Mouse (Mus musculus): ENCODE measurements around the gene Syne1.
A peak's percentile ranks its signal among the peaks of the same experiment; 100 is the strongest.

Syne1 gene

DNA sequence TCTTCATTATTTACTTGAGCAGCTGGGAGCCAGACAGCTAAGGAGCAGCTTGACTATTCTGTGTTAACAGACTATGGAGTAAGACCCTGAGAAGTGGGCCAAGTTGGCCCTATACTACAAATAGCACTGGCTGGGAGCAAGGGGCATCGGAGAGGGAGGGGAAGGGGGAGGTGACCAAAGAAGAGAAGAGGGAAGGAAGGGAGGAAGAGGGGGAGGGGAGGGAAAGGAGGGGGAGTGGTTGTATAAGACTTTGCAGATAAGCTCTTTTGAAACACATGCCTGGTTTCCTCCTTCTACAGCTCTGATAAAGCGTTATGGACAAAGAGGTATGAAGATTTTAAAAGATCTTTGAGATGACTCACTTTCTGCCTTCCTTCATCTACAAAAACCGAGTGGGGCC, 36.0 kb downstream of the Syne1 start:
- no peak for DNase-seq

DNA sequence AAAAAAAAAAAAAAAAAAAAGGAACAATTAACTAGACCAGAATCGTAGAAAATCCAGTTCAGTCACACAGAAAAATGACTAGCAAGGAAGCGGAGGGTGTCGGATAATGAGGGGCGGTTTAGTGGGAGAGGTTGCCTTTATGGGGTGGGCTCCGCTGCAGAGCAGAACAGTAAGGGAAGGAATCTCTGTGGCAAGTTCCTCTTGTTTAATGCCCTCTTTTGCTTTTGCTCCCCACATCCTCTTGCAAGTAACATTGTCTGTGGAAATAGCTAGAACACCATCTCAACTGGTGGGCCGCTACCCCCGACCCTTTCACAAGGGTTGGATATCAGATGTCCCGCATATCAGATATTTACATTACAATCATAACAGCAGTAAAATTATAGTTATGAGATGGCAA, 37.1 kb downstream of the Syne1 start:
- DNase-seq, result no peak

DNA sequence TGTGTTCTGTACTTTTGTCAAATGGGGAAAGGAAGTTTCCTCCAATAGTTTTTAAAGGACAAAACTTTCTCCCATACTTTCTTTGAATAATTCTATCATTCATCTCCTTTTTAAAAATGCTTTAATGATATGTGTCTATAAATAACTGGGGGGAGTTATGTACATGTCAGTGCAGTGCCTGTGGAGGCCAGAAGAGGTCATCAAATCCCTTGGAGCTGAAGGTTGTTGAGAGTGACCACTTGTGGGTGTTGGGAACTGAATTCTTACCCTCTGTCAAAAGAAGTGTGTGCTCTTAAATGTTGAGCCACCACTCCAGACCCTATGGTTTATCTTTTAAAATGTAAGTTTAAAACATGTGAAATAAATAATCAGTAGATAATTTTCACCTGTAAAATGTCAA, 39.0 kb downstream of the Syne1 start:
- DNase-seq, result peak; percentile 30 to 42

DNA sequence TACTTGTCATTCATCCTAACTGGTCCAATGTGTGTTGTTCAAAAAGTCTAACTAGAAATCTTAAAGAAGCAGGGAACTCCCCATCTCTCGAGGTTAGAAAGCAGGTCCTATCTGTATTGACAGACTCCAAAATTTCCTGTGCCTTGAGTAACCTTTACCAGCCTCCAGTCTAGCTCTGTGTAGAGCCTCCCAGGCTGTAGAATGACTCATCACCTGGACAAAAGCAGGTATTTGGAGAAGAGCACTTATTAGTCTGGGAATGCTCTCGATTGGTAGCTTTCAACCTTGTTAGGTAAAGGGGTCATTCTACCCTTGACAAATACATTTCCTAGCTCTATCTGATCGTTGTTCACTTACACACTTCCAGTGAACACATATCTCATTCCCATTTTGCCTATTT, 39.9 kb downstream of the Syne1 start:
- DNase-seq, result no peak

DNA sequence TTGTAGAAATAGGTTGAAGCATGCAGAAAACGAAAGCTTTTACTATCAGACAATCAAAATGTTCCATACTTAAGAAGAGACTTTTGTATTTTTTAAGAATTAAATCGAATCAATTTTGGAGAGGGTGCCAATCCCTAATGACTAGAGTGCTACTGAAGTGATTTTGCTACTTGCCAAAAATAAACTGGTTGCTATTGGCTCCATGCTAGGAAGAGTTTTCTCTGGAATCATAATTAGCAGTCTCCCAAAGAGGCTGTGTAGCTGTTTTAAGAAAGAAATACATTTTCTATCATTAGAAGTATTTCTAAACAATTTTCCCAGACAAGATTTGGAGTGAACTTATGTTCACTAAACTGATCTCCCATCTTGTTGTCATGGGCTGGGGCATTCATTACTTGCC, 43.8 kb downstream of the Syne1 start:
- DNase-seq, result no peak

DNA sequence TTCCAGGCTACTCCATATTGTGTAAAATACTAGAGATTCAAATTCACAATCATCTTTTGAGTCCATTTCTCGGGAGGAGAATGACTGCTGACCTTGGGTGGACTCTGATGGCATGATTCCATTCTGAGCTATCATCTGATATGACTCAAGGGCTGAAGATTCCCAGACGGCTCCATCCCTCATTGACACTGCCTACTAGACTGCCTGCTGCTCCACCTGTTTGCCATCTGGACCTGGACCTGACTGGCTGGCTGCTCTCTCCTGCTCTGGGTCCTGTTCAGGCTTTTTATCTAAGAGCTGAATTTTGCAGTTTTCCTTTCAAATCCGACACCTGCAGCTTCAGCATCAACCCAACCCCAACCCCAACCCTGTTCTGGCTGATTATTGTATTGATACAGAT, 46.5 kb downstream of the Syne1 start:
- DNase-seq, result no peak

DNA sequence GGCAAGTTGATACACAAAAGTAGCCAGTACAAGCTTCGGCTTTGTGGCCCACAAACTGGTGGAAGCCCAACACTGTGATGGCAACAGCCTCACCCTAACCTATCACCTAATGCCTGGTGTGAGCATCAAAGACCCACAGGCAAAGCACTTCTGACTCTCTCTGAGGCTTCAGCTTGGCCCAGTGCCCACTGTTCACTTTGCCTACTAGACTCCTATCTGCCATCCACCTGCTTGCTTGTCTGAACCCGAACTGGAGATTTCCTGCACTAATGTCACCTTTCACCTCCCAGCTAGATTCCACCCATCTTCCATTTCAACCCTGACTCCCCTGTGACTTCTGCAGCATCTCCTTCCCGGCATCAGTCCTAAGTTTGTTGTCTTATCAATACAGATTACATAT, 47.4 kb downstream of the Syne1 start:
- DNase-seq, result no peak

DNA sequence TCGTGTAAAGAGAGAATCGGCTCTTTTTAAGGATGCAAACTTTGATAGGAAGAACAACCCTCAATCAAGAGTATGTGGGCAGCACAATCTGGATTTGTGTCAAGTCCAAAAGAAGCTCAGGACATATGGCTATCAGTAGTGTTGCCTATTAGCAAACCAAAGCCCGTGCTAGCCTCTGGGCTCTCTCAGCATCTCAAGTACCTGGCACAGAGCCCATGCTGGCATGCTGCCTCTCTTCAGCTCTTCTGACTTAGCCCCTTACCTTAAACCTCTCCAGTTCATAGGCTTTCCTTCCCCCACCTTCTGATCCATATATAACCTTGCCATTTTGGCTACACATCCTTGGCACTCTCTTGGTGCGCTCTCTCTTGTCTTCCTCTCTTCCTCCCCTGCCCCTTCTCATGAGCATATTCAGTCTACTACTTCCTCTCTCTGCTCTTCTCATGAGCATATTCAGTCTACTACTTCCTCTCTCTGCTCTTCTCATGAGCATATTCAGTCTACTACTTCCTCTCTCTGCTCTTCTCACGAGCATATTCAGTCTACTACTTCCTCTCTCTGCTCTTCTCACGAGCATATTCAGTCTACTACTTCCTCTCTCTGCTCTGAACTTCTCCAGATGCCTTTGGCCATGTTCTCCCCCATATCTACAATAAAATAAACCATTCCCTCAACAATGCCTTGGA, 51.5 kb downstream of the Syne1 start:
- peak in 1 of 2 experiments; percentile 29 for DNase-seq

DNA sequence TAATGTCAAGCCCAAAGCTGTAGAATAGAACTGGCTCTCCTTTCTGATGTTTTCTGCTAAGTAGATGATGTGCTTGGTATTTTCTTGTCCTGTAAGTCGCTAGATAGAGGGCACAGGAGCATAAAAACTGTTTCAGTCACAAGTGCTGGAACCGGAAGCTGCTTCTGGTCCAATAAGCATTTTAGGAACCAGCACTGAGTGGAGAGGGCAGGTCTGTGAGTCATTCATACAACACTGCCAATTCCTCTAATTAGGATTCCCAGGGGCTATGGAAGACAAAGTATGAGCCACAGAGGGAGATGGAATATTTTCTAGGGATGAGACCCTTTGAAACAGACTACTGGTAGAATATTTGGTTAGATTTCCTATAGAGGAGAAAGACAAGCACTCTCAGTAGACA, 53.4 kb downstream of the Syne1 start:
- DNase-seq, result no peak

DNA sequence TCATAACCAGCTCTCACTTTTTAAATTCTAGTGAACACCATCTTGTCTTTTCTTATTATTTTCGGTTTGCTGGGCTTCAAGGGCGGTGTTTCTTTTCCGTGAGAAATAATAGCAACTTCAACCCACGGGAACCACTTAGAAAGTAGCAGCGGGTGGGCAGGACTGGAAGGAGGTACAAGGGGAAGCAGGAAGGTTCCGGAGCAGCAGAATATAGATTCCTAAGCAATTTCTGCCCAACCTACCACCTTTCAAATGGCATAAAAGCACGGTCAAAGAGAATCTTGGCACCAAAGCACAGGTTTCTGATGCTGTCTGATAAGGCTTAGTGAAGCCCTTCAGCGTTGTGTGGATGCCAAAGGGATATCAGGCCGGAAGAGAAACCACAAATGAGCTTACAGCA, 60.2 kb downstream of the Syne1 start:
- no peak for DNase-seq

DNA sequence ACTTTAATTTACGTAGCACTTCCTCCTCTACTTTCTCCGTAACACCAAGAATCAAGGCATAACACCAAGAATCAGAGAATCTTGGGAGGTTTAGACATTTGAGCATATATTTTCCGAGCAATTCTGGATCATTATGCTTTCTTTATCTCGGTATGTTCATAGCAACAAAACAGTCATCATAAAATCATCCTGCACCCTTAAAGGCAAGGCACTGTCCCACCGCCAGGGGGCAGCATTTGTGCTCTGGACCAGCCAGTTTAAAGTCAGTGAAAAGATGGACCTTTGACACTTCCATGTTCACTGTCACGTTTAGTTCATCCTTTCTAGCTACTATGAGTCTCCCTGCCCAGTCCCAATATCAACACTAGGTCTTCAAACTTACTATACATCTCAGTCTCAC, 61.3 kb downstream of the Syne1 start:
- peak in 1 of 2 experiments; percentile 15 for DNase-seq

DNA sequence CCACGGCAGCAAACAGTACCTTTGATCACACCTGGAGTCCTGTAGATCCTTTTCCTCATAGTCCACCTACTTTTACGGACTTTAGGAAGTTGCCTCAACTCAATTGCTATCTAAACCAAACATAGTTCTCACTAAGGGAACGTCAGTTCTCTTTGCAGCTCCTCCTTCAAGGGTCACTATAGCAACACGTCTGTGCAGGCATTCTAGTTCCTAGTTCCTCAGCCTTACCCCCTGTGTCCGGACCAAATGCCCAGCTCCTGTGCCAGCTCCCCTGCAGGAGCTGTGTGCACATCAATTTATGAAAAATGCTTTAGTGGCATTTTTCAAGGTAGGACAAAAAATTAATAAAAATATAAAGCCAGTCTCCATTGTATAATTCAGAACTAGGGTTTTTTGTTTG, 63.2 kb downstream of the Syne1 start:
- no peak for DNase-seq

DNA sequence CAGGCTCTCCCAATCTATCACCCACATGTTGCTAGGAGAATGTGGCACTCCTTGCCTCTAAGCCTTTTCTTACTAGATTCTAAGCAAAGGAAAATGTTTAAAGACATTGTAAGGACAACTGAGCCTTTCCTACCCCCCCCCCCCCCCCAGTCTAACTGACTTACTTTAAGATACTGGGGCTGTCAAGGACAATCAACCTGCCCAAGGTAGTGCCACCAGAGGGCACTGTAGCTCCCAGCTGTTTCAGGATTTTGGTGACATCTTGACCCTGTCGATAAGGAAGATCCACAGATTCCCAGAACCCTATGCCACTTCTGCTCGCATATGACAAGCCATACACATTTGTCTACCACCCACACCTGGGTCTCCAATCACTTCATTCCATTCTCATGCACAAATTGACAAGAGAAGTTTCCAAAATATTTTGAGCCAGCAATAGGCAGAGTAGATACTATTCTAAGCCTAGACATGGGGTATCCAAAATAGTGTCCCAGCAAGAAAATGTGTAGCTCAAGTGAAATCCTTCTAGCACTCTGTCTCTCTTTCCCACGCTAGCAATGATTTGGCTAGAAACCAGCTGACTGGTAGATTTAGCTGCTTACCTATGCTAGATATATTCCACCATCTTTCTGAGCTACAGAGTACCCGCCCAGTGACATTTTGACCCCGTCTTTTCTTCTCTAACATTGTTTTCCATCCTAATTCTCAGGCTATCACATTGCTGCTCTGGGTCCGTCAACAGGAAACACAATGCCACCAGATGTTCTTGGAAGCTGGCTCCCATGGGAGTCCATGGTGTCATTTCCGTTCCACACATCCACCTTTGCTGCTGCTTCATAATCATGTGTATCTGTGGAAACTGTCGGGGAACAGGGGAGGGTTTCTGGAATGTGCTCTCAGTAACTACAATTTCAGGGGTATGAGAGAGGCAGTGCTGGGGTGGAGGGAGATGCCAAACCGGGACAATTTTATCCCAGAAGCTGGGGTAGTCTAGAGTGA, 70.4 kb downstream of the Syne1 start:
- peak in 1 of 2 experiments; percentile 20 for DNase-seq

DNA sequence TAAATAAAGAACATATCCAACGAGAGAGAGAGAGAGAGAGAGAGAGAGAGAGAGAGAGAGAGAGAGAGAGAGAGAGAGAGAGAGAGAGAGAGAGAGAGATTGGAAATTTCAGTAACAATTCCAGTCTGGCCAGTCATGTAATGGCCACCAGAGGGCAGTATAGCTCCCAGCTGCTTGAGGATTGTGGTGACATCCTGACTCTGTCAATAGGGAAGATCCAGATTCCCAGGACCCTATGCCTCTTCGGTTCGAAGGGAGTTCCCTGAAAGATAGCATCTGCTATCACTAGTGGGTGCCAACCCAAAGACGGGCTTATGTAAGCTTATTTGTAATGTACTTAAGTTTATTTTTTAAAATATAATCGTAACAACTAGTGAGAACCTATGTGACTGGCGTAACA, 71.2 kb downstream of the Syne1 start:
- peak; percentile 16 to 41 for DNase-seq

DNA sequence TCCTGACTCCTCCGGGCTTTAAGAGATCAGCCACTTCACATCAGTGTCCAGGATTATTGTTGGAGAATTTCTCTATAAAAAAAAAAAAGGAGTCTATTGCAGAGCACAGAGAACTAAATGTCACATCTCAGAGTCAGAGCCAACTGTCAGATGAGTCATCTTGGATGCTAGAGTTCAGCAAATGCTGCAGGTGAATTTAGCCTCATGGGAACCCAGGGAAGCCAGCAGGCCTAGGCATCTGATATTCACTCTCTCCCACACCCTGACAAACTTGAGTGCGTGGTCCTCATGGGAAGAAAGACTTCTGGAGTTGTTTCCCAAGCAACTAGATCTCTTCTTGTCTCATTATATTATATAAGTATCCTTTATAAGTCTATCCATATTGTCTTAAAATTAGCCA, 82.6 kb downstream of the Syne1 start:
- no peak for DNase-seq

DNA sequence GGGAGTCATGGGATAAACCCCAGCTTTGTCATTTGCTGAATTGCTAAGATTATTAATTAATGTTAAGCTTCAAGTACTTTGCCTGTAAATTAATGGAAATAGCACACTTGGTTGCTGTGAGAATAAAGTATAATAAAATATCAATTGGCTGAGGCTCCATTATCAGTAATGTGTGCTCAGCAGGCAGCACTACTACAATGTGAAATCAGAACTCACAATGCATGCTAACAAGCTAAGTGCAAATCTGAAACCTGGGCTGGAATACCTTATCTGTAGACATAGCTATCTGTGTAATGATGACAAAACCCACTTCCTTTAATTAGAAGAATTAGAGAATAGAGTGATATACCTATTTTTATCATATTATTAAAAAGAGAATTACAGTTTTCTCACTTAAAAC, 97.5 kb downstream of the Syne1 start:
- no peak for DNase-seq

DNA sequence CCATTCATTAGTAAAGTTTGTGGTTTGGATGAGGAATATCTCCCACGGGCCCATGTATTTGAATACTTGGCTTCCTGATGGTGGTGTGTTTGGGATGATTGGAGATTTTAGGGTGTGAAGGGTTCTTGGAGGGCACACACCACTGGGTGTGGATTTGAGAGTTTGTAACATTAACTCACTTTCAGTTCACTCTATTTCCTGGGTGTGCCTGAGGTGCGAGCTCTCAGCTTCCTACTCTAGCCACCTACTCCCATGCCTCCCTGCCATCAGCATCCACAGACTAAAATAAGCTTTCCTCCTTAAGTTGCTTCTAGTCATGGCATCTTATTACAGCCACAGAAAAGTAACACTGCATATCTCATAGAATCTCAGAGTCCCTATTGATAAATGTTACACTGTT, 101.3 kb downstream of the Syne1 start:
- no peak for DNase-seq

DNA sequence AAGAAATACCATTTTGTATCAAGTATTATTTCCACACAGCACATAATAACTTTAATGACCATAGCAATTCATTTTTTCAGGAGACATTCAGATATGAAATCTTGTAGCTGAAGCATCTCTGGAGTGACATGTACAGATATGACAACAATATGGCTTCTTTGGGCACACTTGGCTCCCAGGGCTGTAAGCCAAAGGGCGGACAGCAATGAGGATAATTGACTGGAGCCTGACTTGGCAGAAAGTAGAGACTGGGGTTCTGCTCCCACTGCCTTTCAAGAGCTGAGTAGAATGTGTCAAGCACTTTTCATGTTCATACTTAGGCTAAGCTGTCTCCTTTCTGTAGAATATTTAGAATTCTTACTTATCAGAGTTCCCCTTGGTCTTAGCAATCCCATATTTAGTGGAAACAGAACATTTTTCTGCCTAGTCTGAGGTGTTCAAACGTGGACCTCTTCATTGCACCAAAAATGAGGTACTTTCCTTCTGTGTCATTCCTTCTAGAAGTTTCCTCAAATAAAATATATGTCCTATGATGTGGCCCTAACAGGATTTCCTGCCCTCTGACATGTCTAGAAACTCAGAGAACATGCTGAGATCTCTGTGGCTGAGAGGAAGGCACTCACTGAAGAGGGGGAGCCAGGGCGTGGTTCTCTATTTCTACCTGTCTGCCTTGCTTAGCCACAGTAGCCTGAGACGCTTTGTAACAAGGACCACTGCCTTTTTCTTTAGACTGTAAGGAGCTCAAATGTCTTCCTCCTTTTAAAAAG, 103.1 kb downstream of the Syne1 start:
- no peak for DNase-seq

DNA sequence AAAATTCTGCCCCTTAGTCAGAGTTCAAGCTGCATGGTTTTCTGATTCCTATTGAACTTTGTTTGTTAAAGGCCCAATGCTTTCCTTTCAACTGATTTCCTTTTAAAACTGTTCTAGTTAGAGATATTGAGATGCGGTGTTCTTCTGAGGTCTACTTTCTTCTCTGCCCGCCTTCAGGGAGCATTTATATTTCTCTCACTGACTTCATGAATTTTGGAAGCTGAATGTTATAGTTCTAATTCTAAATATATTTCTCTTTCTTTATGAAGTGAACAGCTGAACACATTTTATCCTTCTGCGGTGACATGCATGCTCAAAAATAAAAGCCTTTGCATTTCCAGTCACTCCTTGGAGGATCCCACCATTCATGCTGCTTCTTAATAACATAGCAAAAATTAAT, 106.0 kb downstream of the Syne1 start:
- DNase-seq, result no peak

DNA sequence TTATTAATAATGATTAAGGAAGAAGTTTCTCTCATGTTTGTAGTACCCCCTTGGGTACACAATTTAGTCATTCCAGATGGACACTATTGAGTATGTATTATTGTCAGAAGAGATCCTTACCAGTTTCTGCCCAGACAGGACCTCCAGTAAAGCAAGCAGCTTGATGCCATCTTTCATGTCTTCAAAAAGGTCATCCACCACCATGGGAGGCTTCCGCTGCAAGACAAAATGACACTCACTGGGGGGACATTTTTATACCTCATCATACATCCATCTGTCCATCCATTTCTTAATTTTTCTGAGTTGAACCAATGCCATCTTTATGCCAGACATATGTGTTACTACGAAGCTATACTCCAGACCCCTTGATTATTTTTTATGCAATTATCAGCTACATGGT, 108.3 kb downstream of the Syne1 start:
- no peak for DNase-seq

DNA sequence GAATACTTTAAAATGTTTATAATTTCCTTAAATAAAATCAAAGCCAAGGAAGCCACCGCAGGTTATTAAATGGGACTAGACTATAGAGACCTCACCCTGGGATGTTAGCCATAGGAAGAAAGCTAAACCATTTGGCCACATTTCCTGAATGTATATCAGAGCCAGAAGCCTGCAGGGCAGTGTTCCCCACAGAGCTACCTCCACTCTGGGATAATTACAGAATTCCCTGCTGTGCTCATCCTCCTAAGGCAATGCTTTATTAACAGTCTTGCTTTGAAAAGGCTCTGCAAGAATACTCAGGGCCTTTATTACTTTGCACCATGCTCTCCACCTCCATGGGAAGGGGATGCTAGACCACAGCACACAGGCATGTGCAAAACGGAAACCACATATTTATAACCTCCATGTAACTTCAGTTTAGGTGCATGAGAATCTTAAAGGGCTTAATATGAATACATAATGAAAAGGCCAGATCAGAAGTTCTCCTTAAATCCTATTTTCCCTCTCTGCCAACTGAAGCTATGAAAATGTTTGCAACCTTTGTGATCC, 111.4 kb downstream of the Syne1 start:
- DNase-seq, result no peak

DNA sequence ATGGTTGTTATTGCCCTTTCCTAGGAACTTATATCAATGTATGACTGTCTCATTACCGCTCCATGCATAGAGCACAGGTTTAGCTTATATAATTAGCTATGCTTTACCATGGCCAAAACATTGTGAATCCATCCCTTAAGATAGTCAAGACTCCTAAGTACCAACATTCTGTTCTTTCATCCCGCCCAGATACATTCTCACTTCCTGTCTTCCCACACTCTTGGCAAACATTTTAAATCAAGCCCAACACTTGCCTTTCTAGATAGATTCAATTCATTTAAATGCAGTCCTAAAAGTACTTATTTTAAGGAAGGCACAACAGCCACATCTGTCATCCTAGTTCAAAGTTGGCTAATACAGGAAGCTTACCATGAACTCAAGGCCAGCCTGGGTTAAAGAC, 113.5 kb downstream of the Syne1 start:
- DNase-seq, result no peak

DNA sequence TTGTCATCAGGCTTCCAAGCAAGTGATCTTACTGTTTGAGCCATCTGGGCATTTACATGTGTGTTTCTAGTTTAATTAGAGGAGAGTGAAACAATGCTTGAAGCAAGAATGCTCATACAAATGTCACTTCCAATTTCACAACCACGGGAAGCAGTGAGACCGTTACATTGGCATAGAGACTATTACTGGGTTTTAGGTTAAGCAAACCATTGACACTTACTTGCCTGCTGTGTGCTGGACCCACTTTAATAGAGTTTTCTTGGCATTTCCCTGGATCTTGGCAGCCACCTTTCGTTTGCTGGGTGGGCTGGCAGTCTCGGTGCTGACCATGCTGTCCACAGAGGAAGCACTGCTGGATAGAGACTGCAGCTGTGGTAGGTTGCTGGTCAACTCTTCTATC, 127.3 kb downstream of the Syne1 start:
- no peak for DNase-seq
